Mouse (Mus musculus): ENCODE measurements around the gene Stard5.

DNA sequence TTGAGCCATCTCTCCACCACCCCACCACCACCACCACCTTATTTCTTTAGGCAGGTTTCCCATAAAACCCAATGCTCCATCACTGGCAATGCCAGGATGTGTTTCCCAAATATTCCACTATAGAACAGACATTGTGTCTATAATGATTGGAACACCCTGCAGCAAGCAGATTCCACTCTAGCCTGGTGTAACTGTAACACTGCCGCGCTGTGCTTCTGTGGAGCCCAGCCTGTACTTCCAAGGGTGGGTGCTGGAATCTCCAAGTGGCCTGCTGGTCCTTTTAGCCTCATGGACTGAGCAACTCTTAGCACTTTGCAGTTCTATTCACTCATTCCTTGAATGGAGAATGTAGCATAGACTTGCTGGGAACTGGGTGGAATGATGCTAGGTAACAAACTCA, 25.0 kb upstream of the Stard5 start:
- TF ChIP-seq CTCF (IDR thresholded peaks at IDR 0.05; ENCODE audit: low read depth, low read length): no peak
- TF ChIP-seq POLR2A (IDR thresholded peaks at IDR 0.05; ENCODE audit: borderline replicate concordance, low read depth, low read length): no peak
